Mouse (Mus musculus): ENCODE results near the gene 9530068E07Rik.

The 9530068E07Rik gene

GRCm38 (mm10) chr11:52420296-52421052, 24.2 kb downstream of the 9530068E07Rik start:
- no peak for DNase-seq (ENCODE audit: inconsistent age in 2 of 2, low spot score in 1 of 2)

GRCm38 (mm10) chr11:52421053-52421778, 25.0 kb downstream of the 9530068E07Rik start:
- peak; percentile 53 to 90 for DNase-seq (ENCODE audit: inconsistent age in 2 of 2, low spot score in 1 of 2)

DNA sequence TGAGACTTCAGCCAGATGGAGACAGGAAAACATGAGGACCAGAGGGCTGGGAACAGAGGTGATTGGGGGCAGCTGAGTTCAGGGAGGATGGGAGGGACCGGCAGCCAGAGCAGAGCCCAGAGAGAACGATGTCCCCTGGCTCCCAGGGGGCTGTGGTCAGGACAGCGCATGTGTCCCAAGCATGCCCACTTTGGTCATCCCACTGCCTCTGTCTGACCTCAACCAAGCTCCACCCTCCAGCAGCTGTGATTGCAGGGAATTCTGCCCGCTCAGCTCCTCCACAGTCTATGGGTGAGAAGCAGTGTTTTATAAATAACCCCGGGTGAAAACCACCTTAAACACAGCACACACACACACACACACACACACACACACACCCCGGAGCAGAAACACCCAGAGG, 33.2 kb downstream of the 9530068E07Rik start:
- no peak for DNase-seq (ENCODE audit: inconsistent age in 2 of 2, low spot score in 1 of 2)

- peak; percentile 60 to 85 for DNase-seq (ENCODE audit: inconsistent age in 2 of 2, low spot score in 1 of 2)
These were observed 35.4 kb downstream of the 9530068E07Rik start for GRCm38 (mm10) chr11:52431594-52431993.

DNA sequence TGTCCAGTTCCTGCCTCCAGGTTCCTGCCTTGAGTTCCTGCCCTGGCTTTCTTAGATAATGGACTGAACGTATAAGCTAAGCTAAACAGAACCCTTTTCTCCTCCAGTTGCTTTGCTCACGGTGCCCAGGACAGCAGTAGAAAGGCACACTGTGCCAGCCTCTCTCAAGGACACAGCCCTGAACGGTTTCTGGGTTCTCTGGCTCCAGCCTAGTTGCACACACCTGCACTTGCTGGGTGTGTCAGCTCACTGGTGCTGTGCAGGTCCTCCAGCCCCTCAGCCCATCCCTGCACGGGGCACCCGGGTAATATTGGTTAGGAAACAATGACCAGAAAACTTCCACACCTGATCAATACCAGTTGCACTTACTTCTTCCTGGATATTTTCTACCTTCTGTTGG, 35.9 kb downstream of the 9530068E07Rik start:
- peak; percentile 53 to 68 for DNase-seq (ENCODE audit: inconsistent age in 2 of 2, low spot score in 1 of 2)

DNA sequence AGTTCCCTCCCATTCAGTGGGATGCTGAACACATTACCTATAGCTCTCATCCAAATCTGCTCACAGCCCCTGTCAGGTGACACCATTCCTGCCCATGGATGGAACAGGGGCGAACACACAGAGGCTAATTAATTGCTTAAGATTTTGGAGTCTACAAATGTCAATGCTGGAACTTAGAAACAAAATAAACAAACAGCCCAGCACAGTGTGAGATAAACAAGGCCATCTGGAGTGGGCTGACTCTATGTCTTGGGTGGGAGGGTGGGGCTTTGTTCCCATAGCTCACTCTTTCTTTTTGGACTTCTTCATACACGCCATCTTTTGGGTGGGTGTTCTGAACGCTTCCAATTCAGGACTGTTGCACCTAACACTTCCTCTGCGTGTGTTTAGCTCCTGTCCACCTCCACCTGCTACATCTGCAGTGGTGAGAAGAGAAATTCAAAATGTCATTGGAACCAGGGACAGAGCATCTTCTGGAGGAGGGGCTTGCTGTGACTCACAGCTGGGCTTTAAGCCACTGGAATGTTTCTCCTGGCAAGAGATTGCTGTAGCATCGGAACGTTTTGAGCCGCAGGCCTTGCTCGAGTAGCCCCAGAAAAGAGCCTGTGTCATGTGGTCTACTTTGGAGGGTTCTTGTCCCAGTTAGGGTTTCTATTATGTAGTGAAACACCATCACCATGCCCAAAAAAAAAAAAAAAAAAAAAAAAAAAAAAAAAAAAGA, 37.0 kb downstream of the 9530068E07Rik start:
- DNase-seq (ENCODE audit: inconsistent age in 2 of 2, low spot score in 1 of 2): peak; percentile 83 to 90

- DNase-seq (ENCODE audit: inconsistent age in 2 of 2, low spot score in 1 of 2): peak in 1 of 2 experiments; percentile 39
These were observed 37.6 kb downstream of the 9530068E07Rik start for GRCm38 (mm10) chr11:52433797-52434195.

GRCm38 (mm10) chr11:52435466-52435865, 39.2 kb downstream of the 9530068E07Rik start:
- DNase-seq (ENCODE audit: inconsistent age in 2 of 2, low spot score in 1 of 2): peak; percentile 66 to 87

- DNase-seq (ENCODE audit: inconsistent age in 2 of 2, low spot score in 1 of 2): no peak
These were observed 40.9 kb downstream of the 9530068E07Rik start for GRCm38 (mm10) chr11:52437123-52437522.

DNA sequence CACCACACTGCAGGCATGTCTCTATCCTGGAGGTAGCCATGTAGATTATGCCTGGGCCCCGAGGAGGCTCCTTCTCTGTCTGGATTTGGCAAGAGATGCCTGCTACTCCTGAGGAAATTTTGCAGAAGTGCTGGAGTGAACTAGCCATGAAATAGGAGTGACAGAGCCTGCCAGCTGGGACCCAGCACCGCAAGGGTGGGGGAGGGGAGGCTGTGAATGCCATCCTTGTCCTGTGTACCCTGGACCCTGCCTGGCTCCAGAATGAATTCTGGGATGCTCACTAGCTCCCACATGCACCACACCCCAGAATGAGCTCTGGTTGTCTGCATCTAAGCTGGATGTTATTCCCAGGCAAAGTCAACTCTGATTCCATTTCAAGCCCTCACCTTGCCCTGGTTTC, 44.9 kb downstream of the 9530068E07Rik start:
- DNase-seq (ENCODE audit: inconsistent age in 2 of 2, low spot score in 1 of 2): no peak

DNA sequence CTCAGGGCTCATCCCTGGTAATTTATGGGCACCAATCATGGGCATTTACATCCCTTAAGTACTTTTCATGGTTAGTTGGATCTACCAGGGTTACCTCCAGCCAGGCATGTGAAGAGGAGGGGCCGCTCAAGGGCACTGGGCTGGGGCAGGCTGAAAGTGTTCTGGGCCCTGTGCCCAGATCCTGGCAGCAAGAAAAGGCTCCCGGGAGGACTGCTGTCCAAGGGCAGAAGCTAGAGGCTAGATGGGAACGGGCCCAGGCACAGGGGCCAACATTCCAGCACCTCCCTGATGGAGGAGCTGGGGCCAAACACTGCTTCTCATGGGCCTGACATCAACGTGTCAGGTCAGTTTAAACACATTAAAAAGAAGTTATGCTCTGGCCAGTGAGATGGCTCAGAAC, 51.0 kb downstream of the 9530068E07Rik start:
- peak; percentile 92 to 95 for DNase-seq (ENCODE audit: inconsistent age in 2 of 2, low spot score in 1 of 2)

- DNase-seq (ENCODE audit: inconsistent age in 2 of 2, low spot score in 1 of 2): peak; percentile 71 to 88
These were observed 52.8 kb downstream of the 9530068E07Rik start for GRCm38 (mm10) chr11:52449004-52449403.

DNA sequence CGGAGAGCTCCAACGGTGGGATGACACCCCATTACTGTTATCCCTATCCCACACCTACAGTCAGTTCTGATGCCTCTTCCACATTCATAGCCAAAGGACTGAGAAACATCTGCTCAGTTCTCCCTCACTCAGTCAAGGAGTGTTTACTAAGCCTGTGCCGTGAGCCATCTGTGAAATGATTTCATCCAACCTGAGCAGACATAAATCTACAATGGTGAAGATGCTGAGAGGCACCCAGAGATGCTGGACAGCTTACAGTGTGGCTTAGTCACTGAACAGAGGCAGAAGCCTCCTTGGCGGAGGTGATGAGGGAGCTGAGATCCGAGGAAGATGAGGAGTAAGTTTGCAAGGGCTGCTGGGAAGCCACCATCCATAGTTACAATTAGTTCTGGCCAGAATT, 62.1 kb downstream of the 9530068E07Rik start:
- DNase-seq (ENCODE audit: inconsistent age in 2 of 2, low spot score in 1 of 2): no peak

Data from adrenal gland, adult (tissue).